Mouse (Mus musculus) induced T-regulatory cell, adult 2 months (primary cell): ENCODE measurements around the gene Hormad2.

ENCODE experiments used
- DNase-seq: peaks from one replicate; pipeline ENCODE4 v3.0.0-alpha.2; 2012; ENCODE audit warnings: low read depth

The Hormad2 gene

DNA sequence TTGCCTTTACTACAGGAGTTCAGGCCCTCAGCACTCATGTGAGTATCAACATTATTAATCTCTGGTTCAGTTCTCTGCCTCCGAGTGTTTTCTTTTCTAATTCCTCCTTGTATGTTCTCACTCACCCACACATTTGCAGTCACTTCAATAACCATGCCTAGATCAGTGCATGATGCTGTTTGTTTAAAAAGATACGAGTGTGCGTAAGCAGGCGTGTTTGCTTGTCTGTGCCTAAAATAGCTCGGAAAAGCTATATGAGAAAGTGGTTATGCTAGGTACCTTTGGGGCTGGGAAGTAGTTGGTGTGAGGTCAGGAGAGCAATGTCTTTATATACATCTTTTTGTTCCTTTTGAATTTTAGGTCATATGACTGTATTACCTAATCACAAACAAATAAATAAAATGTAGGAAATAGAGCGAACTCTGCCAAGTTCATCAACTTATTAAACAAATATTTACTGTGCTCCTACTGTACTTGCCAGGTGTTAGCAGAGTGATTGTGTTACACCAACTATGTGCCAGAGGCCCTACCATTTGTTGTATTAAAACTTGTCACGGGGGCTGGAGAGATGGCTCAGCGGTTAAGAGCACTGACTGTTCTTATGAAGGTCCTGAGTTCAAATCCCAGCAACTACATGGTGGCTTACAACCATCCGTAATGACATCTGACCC, 100.7 kb downstream of the Hormad2 start:
- peak; percentile 62 for DNase-seq

DNA sequence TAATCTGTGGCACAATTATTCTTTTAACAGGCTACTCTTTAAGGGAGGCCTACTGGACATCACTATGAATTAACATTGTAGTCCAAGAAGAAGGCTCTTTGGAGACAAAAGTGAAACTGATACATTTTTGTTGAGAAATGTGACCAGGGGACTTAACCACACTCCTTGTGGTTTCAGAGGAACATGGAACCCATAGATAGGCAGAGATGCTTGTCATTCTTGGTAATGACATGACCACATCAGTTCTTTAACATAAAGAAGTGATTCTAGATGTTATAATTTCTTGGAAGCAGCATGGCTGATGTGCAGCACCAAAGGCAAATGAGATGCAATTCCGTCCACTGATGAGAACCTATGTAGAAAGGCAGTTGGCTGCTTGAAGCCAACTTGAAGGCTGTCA, 101.6 kb downstream of the Hormad2 start:
- peak; percentile 73 for DNase-seq

DNA sequence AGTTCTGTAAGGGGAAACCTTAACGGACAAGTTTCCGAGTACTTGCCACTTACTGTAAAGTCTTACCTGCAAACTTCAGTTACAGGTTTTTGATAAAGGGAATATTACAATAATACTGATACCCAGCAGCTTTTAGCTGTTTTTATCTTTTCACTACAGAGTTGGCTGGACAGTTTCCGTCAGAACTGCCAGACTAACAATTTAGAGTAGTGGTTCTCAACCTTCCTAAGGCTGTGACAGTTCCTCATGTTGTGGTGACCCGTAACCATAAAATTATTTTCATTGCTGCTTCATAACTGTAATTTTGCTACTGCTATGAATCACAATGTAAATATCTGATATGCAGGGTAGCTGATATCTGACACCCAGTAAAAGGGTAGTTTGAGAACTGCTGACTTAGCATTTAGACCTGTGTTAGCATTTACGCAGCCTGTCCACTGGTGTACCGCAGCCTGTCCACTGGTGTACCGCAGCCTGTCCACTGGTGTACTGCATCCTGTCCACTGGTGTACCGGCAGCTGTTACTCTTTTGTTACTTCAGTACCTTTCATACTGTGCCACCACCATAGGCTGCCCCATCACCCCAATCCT, 104.1 kb downstream of the Hormad2 start:
- DNase-seq: no peak

DNA sequence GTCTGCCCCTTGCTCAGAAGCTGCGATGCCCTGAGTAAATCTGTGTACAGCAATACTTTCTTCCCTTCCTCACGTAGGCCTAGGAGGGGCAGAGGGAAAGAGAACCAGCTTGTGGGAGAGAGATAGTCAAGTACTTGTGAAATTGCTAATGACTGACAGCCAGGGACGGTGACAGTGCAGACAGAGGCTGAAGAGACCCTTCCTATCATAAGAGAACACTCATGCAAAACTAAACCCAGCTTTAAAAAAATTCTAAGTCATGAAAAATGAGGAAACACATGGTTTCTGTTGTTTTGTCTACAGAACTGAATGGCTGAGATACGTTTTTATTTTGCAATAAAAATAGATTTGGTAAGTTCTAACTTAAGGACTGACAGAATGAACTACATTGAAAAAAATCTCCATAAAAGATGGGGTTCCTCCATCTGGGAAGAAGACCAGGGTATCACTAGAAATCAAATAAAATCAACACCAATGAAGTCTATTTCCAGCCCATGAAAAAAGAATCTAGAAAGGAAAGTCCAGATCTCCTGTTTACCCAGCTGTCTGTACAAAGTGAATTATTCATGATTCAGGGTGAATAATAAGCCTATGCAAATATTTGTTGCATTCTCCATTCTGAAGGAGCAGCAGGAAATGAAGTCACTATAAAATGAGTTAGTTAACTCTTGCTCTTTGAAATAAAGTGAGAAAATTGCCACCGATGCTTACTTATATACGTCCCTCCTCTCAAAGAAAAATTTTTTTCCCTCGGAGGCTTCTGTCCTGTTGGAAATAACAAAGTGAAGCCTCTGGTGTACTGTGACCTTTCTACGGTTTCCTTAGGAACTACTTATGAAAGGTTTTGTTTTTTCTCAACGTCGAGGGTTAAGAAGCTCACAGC, 104.9 kb downstream of the Hormad2 start:
- DNase-seq: peak; percentile 76

DNA sequence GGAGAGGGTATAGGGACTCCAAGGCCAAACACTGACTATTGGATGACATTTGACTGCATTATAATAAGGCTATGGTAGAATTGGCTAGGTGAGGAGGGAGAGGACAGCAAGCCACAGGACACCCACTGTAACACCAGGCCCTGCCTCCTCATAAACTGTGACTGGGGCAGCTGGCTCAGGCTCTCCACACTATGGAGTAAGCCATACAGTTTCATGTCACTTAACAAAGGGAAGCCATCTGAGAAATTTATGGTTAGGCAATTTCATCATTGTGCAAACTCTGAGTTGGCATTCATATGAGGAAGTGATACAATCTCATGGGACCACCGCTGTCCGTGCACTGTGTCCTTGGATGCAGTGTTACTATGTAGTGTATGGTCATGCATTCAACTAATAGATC, 107.9 kb downstream of the Hormad2 start:
- no peak for DNase-seq

DNA sequence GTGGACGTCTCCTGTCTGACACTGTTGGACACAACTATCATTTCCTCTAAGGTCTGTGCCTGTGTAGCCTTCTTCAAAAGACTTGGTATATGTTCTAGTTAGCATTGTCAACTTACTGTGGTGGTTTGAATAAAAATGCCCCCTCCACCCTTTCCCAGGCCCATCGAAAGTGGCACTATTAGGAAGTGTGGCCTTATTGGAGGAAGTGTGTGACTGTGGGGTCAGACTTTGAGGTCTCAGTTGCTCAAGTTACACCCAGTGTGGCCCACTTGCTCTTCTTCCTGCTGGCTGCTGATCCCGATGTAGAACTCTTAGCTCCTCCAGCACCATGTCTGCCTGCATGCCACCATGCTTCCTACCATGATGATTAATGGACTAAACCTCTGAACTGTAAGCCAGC, 112.7 kb downstream of the Hormad2 start:
- DNase-seq: no peak

DNA sequence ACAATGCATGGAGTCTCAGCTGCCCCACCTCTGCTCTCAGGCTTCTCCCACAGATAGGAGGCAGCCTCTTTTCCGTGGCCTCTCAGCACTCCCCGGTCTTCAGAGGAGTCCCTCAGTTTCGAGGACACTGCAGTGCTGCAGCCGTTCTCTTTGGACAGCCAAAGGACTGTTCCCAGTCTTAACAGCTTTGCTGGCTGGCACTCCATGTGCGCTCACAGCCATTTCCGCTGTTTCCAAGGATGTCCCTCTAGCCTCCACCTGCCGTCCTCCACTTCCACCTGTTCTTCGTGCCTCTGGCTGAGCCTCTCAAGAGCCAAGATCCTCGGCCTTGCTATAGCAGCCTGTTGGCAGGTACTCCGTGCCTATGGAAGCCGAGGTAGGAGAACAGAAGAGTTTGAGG, 117.4 kb downstream of the Hormad2 start:
- DNase-seq: no peak

DNA sequence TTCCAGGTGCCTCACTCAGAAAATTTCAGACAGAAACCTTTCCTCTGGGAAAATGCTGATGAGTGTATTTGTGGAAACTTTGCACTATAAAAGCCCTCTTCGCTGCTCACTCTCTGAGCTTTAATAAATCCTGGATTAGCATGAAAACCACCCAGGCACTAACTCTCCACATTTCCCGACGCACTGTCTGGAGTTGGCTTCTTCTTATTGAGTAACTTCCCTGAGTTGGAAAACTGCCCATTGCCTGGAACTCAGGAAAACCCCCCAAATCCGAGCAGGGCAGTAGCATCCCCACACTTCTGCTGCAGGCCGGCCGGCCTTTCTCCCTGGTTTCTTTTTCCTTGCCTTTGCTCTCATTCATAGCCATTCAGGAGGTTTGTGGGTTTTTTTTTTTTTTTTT, 118.0 kb downstream of the Hormad2 start:
- no peak for DNase-seq

DNA sequence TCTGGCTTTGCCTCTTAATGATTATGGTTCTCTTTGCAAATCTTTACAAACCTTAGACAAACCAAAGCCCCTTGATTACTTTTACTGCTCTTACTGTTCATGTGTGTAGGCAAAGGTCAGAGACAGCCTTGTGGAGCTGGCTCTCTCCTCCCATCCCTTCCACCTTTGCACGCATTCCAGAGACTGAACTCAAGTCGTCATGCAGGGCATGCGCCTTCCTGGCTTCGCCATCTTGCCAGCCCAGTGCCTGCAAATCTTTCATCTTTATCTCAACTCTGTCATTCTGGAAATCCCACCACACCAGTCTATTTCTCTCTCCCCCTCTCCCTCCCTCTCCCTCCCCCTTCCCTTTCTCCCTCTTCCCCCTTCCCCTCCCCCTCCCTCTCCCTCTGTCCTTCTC, 120.0 kb downstream of the Hormad2 start:
- DNase-seq: no peak

DNA sequence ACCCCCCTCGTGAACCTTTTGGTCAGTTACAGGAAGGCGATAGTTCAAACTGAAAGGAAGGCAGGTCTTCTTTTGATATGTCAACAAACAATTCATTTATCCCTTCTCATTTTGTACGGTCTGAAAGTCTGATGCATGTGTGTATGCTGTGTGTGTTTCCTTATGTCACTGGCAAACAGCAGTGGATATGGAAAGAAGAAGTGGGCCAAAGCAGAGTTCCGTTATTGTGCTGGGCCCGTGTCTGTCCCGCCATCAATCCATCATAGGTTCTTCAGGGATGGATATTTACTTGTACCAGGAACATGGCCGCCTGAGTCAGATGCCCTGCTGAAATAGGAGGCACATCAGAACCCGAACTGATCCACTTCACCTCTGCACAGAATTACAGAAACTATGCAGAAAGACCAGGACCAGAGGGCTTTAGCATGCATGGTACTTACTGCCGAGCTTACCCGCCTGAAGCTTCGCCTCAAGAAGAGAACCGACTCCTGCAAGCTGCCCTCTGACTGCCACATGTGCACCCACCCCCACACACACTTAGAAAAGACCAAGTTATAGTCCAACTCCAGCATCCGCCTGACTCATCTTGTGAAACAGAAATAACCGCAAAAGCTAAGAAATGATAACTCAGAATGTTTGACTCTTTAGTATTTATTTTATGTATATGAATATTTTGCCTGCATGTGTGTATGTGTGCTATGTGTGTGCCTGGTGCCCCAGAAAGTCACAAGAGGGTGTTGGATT, 121.5 kb downstream of the Hormad2 start:
- peak; percentile 86 for DNase-seq

DNA sequence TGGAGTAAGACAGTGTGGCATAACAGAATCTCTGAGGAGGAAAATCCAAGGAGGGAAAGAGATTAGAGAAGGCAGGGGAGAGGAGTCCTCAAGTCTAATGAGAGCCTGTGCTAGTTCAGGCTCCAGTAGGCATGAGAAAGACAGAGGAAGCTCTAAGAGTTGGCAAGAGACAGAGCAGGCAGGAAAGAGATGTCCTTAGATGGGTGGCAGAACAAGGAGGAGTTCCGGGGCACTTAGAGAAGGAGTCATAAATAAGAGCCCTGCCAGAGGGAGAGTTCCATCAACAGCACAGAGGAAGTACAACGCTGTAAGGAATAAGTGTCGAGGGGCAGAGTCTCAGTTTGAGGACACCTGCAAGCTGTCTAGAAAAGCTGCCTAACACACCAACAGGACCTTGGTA, 122.9 kb downstream of the Hormad2 start:
- DNase-seq: peak; percentile 70

DNA sequence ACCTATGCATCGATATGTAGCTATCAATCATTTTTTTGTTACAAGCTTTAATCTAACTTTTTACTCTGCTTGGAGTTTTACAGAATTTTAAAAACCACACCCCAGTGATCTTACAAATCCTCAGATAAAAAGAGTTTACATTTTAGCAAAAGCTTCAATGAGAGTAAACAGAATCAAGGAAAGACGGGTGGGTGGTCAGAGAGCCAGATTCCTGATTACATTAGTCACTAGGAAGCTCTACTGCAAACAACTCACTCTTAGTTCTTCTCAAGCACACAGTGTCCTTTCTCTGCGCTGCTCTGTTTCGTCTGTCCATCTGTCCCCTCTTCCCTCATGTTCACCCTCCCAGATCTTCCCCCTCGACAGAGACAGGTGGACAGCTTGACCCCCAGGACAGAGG, 123.6 kb downstream of the Hormad2 start:
- DNase-seq: no peak

DNA sequence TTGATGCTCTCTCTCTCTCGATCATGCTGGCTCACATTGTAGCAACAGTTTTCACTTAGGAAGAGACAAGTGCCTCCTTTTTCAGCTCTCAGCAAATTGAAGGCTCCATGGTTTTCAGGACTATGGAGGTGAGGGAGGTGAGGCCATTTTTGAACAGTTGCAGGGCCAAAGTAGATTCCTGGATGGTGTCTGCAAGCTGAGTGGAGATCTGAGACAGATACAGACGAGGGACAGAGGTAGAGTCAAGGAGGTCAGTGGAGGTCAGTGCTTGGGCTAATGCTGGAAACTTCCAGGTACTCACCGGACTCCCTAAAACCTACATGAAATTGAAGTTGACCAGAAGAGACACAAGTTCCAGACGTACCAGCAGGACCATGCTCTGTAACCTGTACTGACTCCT, 128.7 kb downstream of the Hormad2 start:
- DNase-seq: no peak

DNA sequence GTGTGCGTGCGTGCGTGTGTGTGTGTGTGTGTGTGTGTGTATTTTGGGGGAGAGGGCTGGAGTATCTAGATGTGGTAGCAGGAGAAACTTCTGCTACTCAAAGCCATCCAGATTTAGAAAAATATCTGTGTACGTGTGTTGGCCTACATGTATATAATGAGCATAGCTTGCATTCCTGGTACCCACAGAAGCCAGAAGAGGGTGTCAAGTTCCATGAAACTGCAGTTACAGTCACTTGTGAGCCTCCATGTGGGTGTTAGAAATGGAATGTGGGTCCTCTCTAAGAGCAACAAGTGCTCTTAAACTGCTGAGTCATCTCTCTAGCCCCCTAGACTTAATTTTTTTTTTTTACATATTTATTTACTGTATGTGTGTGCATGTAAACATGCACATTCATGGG, 130.6 kb downstream of the Hormad2 start:
- DNase-seq: no peak

DNA sequence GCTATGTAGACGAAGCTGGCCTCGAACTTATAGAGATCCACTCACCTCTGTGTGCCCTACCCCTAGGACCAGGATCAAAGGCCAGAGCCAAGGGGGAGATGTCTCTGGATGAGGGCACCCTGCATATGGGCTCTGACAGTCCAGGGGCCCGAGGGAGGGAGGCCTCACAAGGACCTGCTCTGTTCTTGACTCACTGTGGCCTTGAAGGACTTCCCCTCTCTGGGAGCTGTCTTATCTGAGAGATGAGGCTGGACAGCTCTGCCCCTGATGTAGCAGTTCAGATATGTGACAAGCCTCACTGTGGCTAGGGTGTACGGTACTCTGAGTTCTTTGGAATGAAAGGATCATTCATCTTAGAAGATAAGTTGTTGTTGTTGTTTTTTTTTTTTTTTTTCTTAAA, 131.3 kb downstream of the Hormad2 start:
- DNase-seq: no peak

DNA sequence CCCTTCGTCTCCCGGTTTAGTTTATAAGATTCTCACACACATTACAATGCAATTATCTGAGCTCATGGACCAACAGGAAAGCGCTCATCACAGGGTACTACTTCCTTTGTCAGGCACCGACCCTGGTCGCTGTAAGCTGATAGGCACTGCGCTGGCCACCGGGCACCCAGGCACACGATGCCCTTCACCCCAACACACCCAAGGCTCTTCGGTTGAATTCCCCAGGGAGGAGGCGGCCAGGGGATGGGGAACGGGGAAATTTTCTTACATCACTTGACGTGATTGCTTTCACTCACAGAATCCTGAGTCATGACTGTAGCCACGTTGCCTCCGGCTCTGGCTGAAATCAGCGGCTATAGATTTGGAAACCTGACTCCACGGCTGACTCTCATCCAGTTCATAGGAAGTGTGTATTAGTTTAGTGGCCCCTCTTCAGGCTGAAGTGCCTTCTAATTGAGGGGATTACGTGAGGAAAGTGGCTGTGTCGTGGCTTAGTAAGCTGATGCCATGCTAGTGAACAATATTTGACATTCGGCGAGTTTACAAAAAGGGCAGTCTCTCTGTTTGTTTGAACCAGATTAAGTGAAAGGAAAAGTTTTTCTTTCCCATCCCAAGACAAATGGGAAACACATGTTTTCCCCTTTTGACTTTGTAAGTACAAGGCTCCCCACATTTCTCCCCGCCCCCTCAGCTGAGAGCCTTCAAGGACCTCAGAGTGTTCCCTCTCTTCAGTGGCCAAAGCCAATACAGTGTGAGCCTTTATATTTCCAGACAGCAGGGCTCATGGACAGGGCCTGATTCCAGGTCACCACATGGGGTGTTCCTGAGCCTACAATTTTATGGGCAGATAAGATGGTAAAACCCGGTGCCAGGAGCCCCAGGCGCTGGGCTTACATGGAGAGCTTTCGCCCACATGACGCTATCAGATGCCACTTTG, 132.1 kb downstream of the Hormad2 start:
- peak; percentile 40 for DNase-seq

DNA sequence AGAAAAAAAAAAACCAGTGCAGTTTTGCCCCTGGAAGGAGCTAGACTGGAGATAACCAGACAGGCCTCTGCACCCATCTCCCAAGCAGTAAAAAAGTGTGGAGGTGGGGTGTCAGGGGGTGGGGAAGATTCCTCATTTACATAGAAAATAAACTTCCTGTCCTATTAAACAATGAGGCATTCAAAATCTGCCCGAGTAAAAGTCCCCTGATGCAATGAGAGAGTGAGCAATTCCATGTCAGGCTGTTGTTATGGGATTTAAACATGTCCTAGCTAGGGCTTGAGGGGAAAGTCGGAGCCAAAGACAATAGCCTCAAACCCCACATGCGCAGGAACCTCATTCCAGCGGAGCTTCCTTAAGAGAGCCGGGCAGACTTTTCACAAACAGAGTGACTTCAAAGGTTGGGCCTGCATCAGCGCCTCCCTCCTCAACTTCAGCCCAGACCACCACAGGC, 132.8 kb downstream of the Hormad2 start:
- no peak for DNase-seq

DNA sequence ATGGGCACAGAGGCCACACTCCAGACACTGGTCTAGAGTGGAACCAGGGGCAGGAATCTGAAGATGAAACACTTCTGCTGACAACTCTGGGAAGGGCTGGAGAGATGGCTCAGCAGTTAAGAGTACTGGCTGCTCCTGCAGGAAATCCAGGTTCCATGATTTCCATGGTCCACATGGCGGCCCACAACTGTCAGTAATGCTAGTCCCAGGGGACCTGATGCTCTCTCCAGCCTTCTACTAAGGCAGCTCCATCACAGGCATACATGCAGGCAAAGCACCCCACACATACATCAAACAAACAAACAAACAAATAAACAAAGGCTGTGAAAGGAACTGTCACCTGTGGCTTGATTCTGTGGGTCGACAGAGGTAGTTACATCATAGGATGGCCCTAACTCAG, 134.8 kb downstream of the Hormad2 start:
- no peak for DNase-seq

DNA sequence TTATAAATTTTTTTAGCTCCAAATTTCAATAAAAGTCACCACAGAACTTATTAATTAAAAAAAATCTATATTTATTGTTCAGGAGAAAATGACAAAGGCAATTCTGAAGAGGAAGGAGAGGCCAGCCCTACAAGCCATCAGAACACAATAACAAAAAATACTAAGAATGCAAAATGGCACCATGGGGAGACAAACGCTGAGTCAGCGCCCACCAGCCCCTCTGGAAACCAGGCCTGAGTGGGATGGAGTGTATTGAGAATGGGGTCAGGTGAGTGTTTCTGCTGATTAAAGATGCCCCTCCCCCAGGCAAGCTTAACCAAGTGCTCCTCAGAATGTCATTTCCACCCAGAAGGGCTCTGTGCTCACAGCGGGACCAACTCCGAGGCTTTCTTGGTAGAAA, 135.8 kb downstream of the Hormad2 start:
- no peak for DNase-seq

DNA sequence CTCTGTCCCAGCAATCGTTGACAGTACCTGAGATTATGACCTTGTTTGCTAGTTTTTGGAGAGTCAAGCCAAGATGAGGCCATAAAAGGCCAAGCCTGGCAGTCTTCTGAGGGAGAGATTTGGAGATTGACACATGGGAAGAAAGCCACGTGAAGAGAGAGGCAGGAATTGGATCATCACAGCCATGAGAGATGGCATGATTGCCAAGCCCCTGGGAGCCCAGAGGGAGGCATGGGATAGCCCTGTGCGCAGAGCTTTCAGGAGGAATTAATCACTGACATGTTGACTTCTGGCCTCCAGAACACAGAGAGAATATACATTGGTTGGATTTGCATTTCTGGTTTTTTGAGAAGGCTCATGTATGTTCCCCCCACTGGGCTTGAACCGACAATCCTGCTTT, 136.7 kb downstream of the Hormad2 start:
- DNase-seq: no peak

DNA sequence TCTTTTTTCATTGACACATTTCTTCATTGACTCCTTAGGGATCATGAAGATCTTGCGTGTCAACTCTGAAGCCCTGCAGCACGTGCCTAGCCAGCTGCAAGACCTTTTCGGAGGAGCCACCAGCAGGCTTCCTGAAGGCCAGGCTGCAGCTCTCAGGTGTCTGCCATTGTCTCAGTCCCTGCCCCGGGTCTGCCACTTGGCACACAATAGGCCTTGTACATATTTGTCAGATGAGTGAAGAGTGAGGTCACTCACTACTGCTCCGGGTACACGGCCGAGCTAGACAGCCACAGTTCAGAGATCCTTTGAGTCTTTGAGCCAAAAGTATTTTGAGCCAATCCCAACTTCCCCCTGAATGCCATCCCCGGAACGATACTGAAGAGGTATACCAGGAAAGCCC, 137.9 kb downstream of the Hormad2 start:
- no peak for DNase-seq
